Mouse (Mus musculus) neural tube, embryonic 13.5 days (tissue): ENCODE measurements around the gene Adra2b. TPM values are rescaled to one million over a fixed set of nuclear protein-coding genes. Genes with fewer than 3 reads are reported as not detected.

Experiments used
- ATAC-seq: fragments of 200-750 bp; cut with Nextera tagmentation; 2 replicates; pipeline ENCODE4 v1.8.0; 2017; ENCODE audit warnings: low read depth, mild to moderate bottlenecking, moderate TSS enrichment, moderate library complexity
- H3K27ac ChIP-seq: fragments of 300-500 bp; sonication (generic); replicated peaks from 2 replicates; pipeline ENCODE4 v1.5.1; 2015; ENCODE audit warnings: moderate library complexity, mild to moderate bottlenecking, inconsistent platforms
- H3K27me3 ChIP-seq: fragments of 300-500 bp; sonication (generic); 2 replicates; pipeline ENCODE4 v1.6.1; 2015; ENCODE audit warnings: mild to moderate bottlenecking, inconsistent platforms
- H3K36me3 ChIP-seq: fragments of 300-500 bp; sonication (generic); 2 replicates; pipeline ENCODE4 v1.6.1; 2015; ENCODE audit warnings: mild to moderate bottlenecking, inconsistent platforms
- H3K4me1 ChIP-seq: fragments of 300-500 bp; sonication (generic); replicated peaks from 2 replicates; pipeline ENCODE4 v1.6.1; 2015; ENCODE audit warnings: inconsistent platforms
- H3K4me2 ChIP-seq: fragments of 300-500 bp; sonication (generic); 2 replicates; pipeline ENCODE4 v1.6.1; 2015; ENCODE audit warnings: inconsistent platforms, mild to moderate bottlenecking, moderate library complexity
- H3K4me3 ChIP-seq: fragments of 300-500 bp; sonication (generic); 2 replicates; pipeline ENCODE4 v1.5.1; 2015; ENCODE audit warnings: mild to moderate bottlenecking, inconsistent platforms
- H3K9ac ChIP-seq: fragments of 300-500 bp; sonication (generic); 2 replicates; pipeline ENCODE4 v1.6.1; 2015; ENCODE audit warnings: moderate library complexity, mild to moderate bottlenecking, inconsistent platforms
- H3K9me3 ChIP-seq: fragments of 300-500 bp; sonication (generic); 2 replicates; pipeline ENCODE4 v1.6.1; 2016; ENCODE audit warnings: inconsistent platforms
- WGBS: fragments of 180-500 bp; shearing (Covaris S2); methylation state at CpG from one replicate; pipeline ENCODE4 v1.1.7; 2015; 5-methylcytosine and 5-hydroxymethylcytosine counted together
- polyA plus RNA-seq: library from polyadenylated mRNA; unstranded; fragments of >200 nt; fragmentation: Nextera tagmentation; extraction: Ambion mirVana; gene quantifications from 2 replicates; pipeline ENCODE4 v1.2.1, GENCODE M21; 2015

Adra2b gene
- polyA plus RNA-seq, 1 experiment from 2014 or later: 0.32 TPM

- WGBS: 88% methylated on average over 5 of the region's 5 CpGs
- ATAC-seq: no peak
- H3K4me1 ChIP-seq: no peaks in the 10 kb centered on the region
These were observed 31.7 kb downstream of the Adra2b start for GRCm38 (mm10) chr2:127394606-127395161.

GRCm38 (mm10) chr2:127398738-127399137 is 35.7 kb downstream of the Adra2b start:
- Histone ChIP-seq H3K4me2 (no peak overlapping the region), H3K4me3 (no peak overlapping the region), H3K36me3 (no peaks in the 10 kb centered on the region), H3K27ac (no peak overlapping the region), H3K9ac (no peak overlapping the region), H3K4me1 (no peaks in the 10 kb centered on the region), H3K27me3 (no peaks in the 10 kb centered on the region), H3K9me3 (no peaks in the 10 kb centered on the region)
- ATAC-seq: no peak
- 93% methylated on average over 7 of the region's 7 CpGs for WGBS

More at GRCm38 (mm10) chr2:127394606-127395161, 31.7 kb downstream of the Adra2b start:
- Histone ChIP-seq H3K27ac (no peak overlapping the region), H3K4me2 (no peak overlapping the region), H3K4me3 (no peak overlapping the region), H3K36me3 (no peaks in the 10 kb centered on the region), H3K27me3 (no peaks in the 10 kb centered on the region), H3K9ac (no peak overlapping the region), H3K9me3 (no peaks in the 10 kb centered on the region)

GRCm38 (mm10) chr2:127411126-127411525 is 48.1 kb downstream of the Adra2b start:
- Histone ChIP-seq H3K9ac (no peak overlapping the region), H3K36me3 (no peaks in the 10 kb centered on the region), H3K27me3 (no peaks in the 10 kb centered on the region), H3K4me1 (no peaks in the 10 kb centered on the region), H3K9me3 (no peaks in the 10 kb centered on the region), H3K4me3 (no peak overlapping the region), H3K4me2 (no peak overlapping the region), H3K27ac (no peak overlapping the region)
- no peak for ATAC-seq
- 86% methylated on average over 6 of the region's 6 CpGs for WGBS

GRCm38 (mm10) chr2:127415806-127416205 is 52.8 kb downstream of the Adra2b start:
- H3K4me1 ChIP-seq: no peaks in the 10 kb centered on the region
- H3K27ac ChIP-seq: no peak overlapping the region
- WGBS: 81% methylated on average over 10 of the region's 10 CpGs
- no peak overlapping the region for H3K9ac ChIP-seq
- no peaks in the 10 kb centered on the region for H3K27me3 ChIP-seq
- ATAC-seq: no peak
- no peaks in the 10 kb centered on the region for H3K9me3 ChIP-seq
- no peaks in the 10 kb centered on the region for H3K36me3 ChIP-seq
- H3K4me2 ChIP-seq: no peak overlapping the region
- no peak overlapping the region for H3K4me3 ChIP-seq

- Histone ChIP-seq H3K27ac (no peak overlapping the region), H3K9ac (no peak overlapping the region)
- ATAC-seq: no peak
These were observed 53.7 kb downstream of the Adra2b start for GRCm38 (mm10) chr2:127416706-127417105.

More at GRCm38 (mm10) chr2:127416706-127417105, 53.7 kb downstream of the Adra2b start:
- Histone ChIP-seq H3K4me3 (no peak overlapping the region), H3K4me1 (no peaks in the 10 kb centered on the region), H3K27me3 (no peaks in the 10 kb centered on the region), H3K9me3 (no peaks in the 10 kb centered on the region), H3K4me2 (no peak overlapping the region), H3K36me3 (no peaks in the 10 kb centered on the region)
- 65% methylated on average over 3 of the region's 3 CpGs for WGBS

Other genes with a start within 250 kb of the Adra2b start
- gene Ncaph, start 229.3 kb upstream of the Adra2b start, polyA plus RNA-seq: 19.8 and 21.2 TPM in 2 replicates
- gene Itpripl1, start 219.8 kb upstream of the Adra2b start, polyA plus RNA-seq: 15.0 and 16.4 TPM in 2 replicates
- gene 1810024B03Rik, start 154.9 kb upstream of the Adra2b start, polyA plus RNA-seq: 1.4 and 1.8 TPM in 2 replicates
- 47.8 and 52.6 TPM in 2 replicates for gene Snrnp200, start 154.8 kb upstream of the Adra2b start, polyA plus RNA-seq
- 59.2 and 65.8 TPM in 2 replicates for gene Ciao1, start 115.4 kb upstream of the Adra2b start, polyA plus RNA-seq
- 43.7 and 45.4 TPM in 2 replicates for gene Tmem127, start 115.3 kb upstream of the Adra2b start, polyA plus RNA-seq
- 71.7 and 78.6 TPM in 2 replicates for gene Stard7, start 93.0 kb upstream of the Adra2b start, polyA plus RNA-seq
- gene Dusp2, start 27.0 kb upstream of the Adra2b start, polyA plus RNA-seq: 7.5 and 9.1 TPM in 2 replicates
- gene Astl, start 24.6 kb upstream of the Adra2b start, polyA plus RNA-seq: not detected in 2 replicates
- gene Gpat2, start 62.0 kb downstream of the Adra2b start, polyA plus RNA-seq: 0.29 and 0.31 TPM in 2 replicates
- 24.7 and 32.5 TPM in 2 replicates for gene Fahd2a, start 81.4 kb downstream of the Adra2b start, polyA plus RNA-seq
- 3.1 and 3.9 TPM in 2 replicates for gene Kcnip3, start 158.9 kb downstream of the Adra2b start, polyA plus RNA-seq
- gene Prom2, start 178.3 kb downstream of the Adra2b start, polyA plus RNA-seq: not detected in 2 replicates
- 8.3 and 9.5 TPM in 2 replicates for gene Zfp661, start 223.9 kb downstream of the Adra2b start, polyA plus RNA-seq
- gene Mrps5, start 224.0 kb downstream of the Adra2b start, polyA plus RNA-seq: 126 and 131 TPM in 2 replicates